Mouse (Mus musculus) liver, postnatal 0 days (tissue): ENCODE data around the gene Igfbpl1.

ENCODE experiments used
- CTCF ChIP-seq: sonication (generic); IDR thresholded peaks from 2 replicates; pipeline ENCODE4 v1.5.1; 2016; ENCODE audit warnings: antibody characterized with exemption, low read depth
- EP300 ChIP-seq: IDR thresholded peaks from 2 replicates; pipeline ENCODE4 v1.6.1; 2016; ENCODE audit warnings: antibody characterized with exemption, low read depth, mild to moderate bottlenecking

- TF ChIP-seq EP300 (no peak), CTCF (no peak)
These were observed 2.5 kb downstream of the Igfbpl1 start for GRCm38 (mm10) chr4:45824049-45824760.
